Comparison of ENCODE assay signal across 25 mouse cellular contexts in the genomic region with DNA sequence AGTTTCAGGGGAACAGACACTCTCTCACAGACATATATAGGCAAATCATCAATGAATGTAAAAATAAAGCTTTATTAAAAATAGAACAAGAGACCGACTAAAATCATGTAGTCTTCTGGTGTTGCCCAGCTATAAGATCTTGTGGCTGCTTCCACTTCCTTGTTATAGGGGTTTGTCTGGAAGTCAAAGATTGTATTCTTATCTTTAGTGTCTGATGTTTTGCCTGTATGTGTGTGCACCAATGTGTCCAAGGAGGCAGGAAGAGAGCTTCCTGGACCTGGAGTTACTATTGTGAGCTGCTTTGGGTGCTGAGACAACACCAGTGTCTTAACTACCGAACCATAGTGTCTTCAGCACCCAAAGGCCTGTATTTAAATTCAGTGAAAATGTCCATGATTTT. TPM values are rescaled to one million over a fixed set of nuclear protein-coding genes. Genes with fewer than 3 reads are reported as not detected.
DNase-seq lines count a peak whose midpoint lies in the region; ATAC-seq and TF ChIP-seq lines count a peak whose summit lies in the region.
"Had no signal": no experiment of that assay in that cellular context is flagged by ENCODE, and none has a peak within 500 bp of the region (broad histone marks: within the 10 kb centered on the region; RNA-seq: fewer than 3 reads in every experiment).

No protein-coding gene starts in this region.

- ATAC-seq in G1E (ENCODE audit: extremely low read depth, insufficient number of reproducible peaks, low FRiP score, poor library complexity, severe bottlenecking): peak; percentile 63
- 0 out of 2 replicates have a peak, but pooled peaks have one; percentile 32 for ATAC-seq in common myeloid progenitor, adult 5-6 weeks (replicated peaks; ENCODE audit: low read depth, poor library complexity, severe bottlenecking)
- peak; percentile 77 for ATAC-seq in megakaryocyte-erythroid progenitor cell, adult 5-6 weeks (replicated peaks; ENCODE audit: low FRiP score, low TSS enrichment, poor library complexity, severe bottlenecking)
- ATAC-seq: activated CD4-positive, CD25-positive, alpha-beta regulatory T cell, adult 4 months; forebrain, embryonic 13.5 days; forebrain, embryonic 16.5 days; hindbrain, postnatal 0 days; inflammation-experienced regulatory T-cells, adult 6 months had no signal

- no peak for TF ChIP-seq CTCF in G1E (IDR thresholded peaks at IDR 0.05; ENCODE audit: low read depth, low read length)

- H3K27me3 ChIP-seq in G1E (ENCODE audit: insufficient read depth, low read length): no peaks in the 10 kb centered on the region
- H3K27me3 ChIP-seq: forebrain, embryonic 13.5 days; heart, embryonic 12.5 days; heart, embryonic 15.5 days had no signal

- H3K4me1 ChIP-seq in G1E (ENCODE audit: insufficient read depth, low read depth, low read length): peaks cover 13% of the 10 kb centered on the region
- H3K4me1 ChIP-seq: forebrain, embryonic 10.5 days; forebrain, embryonic 13.5 days; heart, embryonic 12.5 days; heart, embryonic 15.5 days; hindbrain, embryonic 10.5 days had no signal

- DNase-seq in 416B (ENCODE audit: low read depth) (peak; percentile 27), G1E (ENCODE audit: low spot score) (peak; percentile 15)
- DNase-seq in frontal cortex, adult 2 months (ENCODE audit: extremely low spot score in 1 of 2, low spot score in 1 of 2): no peak
- no peak for DNase-seq in neural tube, embryonic 10.5 days (ENCODE audit: extremely low spot score, low spot score)
- DNase-seq: adrenal gland, adult 8-10 months; adrenal gland, postnatal 25 days; cerebellum, adult 11-12 months; cerebellum, adult 8-10 months; cerebellum, postnatal 10 days; cerebellum, postnatal 36 days; gastrocnemius, postnatal 25 days; heart, adult 18-20 months; heart, postnatal 10 days; heart, postnatal 36 days had no signal

- no peak overlapping the region for H3K4me3 ChIP-seq in G1E (ENCODE audit: low read depth, low read length)
- H3K4me3 ChIP-seq: forebrain, embryonic 10.5 days; forebrain, embryonic 13.5 days; heart, embryonic 12.5 days; heart, embryonic 15.5 days; hindbrain, embryonic 10.5 days had no signal

- H3K36me3 ChIP-seq in G1E (replicated peaks): peaks cover 85% of the 10 kb centered on the region

- no peaks in the 10 kb centered on the region for H3K9me3 ChIP-seq in G1E (replicated peaks)
- H3K9me3 ChIP-seq: forebrain, embryonic 10.5 days; forebrain, embryonic 13.5 days; heart, embryonic 12.5 days; heart, embryonic 15.5 days; hindbrain, embryonic 10.5 days had no signal

RNA-seq across cellular contexts. Expression of a gene that starts 31.7 kb away (rescaled TPM):
- 33.7 and 45.1 TPM in 2 replicates for total RNA-seq in G1E (2014; fragmentation: Nextera tagmentation)
- total RNA-seq in G1E (2017): 55.6 and 57.0 TPM in 2 replicates
- 1.6 and 2.7 TPM in 2 replicates for polyA plus RNA-seq in G1E (2012)
- total RNA-seq in common myeloid progenitor, adult 5-6 weeks (2017): 57.2 and 80.5 TPM in 2 replicates
- total RNA-seq in megakaryocyte-erythroid progenitor cell, adult 5-6 weeks (2014; fragmentation: Nextera tagmentation): 39.7 and 87.9 TPM in 2 replicates
- 56.3 and 70.3 TPM in 2 replicates for total RNA-seq in megakaryocyte-erythroid progenitor cell, adult 5-6 weeks (2017)
- polyA plus RNA-seq in frontal cortex, adult 2 months (2012; rRNA removed): 13.6 and 13.8 TPM in 2 replicates

RNA-seq across cellular contexts. Expression of a gene that starts 35.1 kb away (rescaled TPM):
- 26.6 and 31.5 TPM in 2 replicates for total RNA-seq in G1E (2014; fragmentation: Nextera tagmentation)
- 30.1 and 30.5 TPM in 2 replicates for total RNA-seq in G1E (2017)
- polyA plus RNA-seq in G1E (2012): 6.6 and 7.8 TPM in 2 replicates
- total RNA-seq in common myeloid progenitor, adult 5-6 weeks (2017): 51.2 and 67.1 TPM in 2 replicates
- total RNA-seq in megakaryocyte-erythroid progenitor cell, adult 5-6 weeks (2014; fragmentation: Nextera tagmentation): 21.5 and 27.4 TPM in 2 replicates
- total RNA-seq in megakaryocyte-erythroid progenitor cell, adult 5-6 weeks (2017): 48.8 and 57.1 TPM in 2 replicates
- 28.7 and 32.4 TPM in 2 replicates for polyA plus RNA-seq in frontal cortex, adult 2 months (2012; rRNA removed)

RNA-seq across cellular contexts. Expression of a gene that starts 35.1 kb away (rescaled TPM):
- total RNA-seq in G1E (2014; fragmentation: Nextera tagmentation) (62.1 and 73.9 TPM in 2 replicates), G1E (2017) (78.9 and 97.7 TPM in 2 replicates)
- polyA plus RNA-seq in G1E (2012): 2.7 and 7.3 TPM in 2 replicates
- 91.6 and 100 TPM in 2 replicates for total RNA-seq in common myeloid progenitor, adult 5-6 weeks (2017)
- 34.5 and 36.4 TPM in 2 replicates for total RNA-seq in megakaryocyte-erythroid progenitor cell, adult 5-6 weeks (2014; fragmentation: Nextera tagmentation)
- total RNA-seq in megakaryocyte-erythroid progenitor cell, adult 5-6 weeks (2017): 111 and 112 TPM in 2 replicates
- polyA plus RNA-seq in frontal cortex, adult 2 months (2012; rRNA removed): 24.8 and 27.9 TPM in 2 replicates

Comparison
In these comparisons a context has a peak if more than half of its experiments do, and no peak if none do; other contexts are left out.
1. DNase-seq: peak in 416B (single experiment) and G1E (single experiment); none in frontal cortex, adult 2 months (0 of 2) and neural tube, embryonic 10.5 days (single experiment).
2. Peak in every context shown above with its lines, with median percentiles within 50 percentile points of each other: ATAC-seq.